Mouse (Mus musculus): ENCODE data around the gene Plekha7. TPM values are rescaled to one million over a fixed set of nuclear protein-coding genes. Genes with fewer than 3 reads are reported as not detected.

The Plekha7 gene
- polyA plus RNA-seq, 1 experiment from 2014 or later = 11.8 TPM

- DNase-seq (ENCODE audit: low spot score) (no peak), ATAC-seq (replicated peaks; ENCODE audit: low FRiP score, low read depth) (no peak)
- H3K4me1 ChIP-seq (replicated peaks; ENCODE audit: insufficient read depth, low read length) = peaks cover 3% of the 10 kb centered on the region; the same call in 1 of the 2 replicates
- no peak for TF ChIP-seq CTCF (IDR thresholded peaks at IDR 0.05; ENCODE audit: low read depth)
- no peak overlapping the region for H3K4me3 ChIP-seq (replicated peaks; ENCODE audit: low read depth, low read length)
- H3K9me3 ChIP-seq (replicated peaks; ENCODE audit: low read length) = no peaks in the 10 kb centered on the region
- H3K4me2 ChIP-seq (ENCODE audit: low read length) = no peak overlapping the region
- no peaks in the 10 kb centered on the region for H3K27me3 ChIP-seq (ENCODE audit: insufficient read depth, low read length)
- 92% methylated on average over 11 of the region's 11 CpGs for WGBS
- no peaks in the 10 kb centered on the region for H3K36me3 ChIP-seq (ENCODE audit: insufficient read depth, low read length)
- H3K27ac ChIP-seq = no peak overlapping the region
- H3K9ac ChIP-seq (ENCODE audit: low read depth, low read length) = no peak overlapping the region
These were observed 59.6 kb downstream of the Plekha7 start for GRCm38 (mm10) chr7:116248536-116248935.

GRCm38 (mm10) chr7:116247377-116247729 lies 60.8 kb downstream of the Plekha7 start:
- H3K4me3 ChIP-seq (replicated peaks; ENCODE audit: low read depth, low read length) = no peak overlapping the region
- H3K4me1 ChIP-seq (replicated peaks; ENCODE audit: insufficient read depth, low read length) = peaks cover 3% of the 10 kb centered on the region; the same call in 1 of the 2 replicates
- H3K9ac ChIP-seq (ENCODE audit: low read depth, low read length) = no peak overlapping the region
- DNase-seq (ENCODE audit: low spot score) = no peak
- no peaks in the 10 kb centered on the region for H3K9me3 ChIP-seq (replicated peaks; ENCODE audit: low read length)
- 0 out of 2 replicates have a peak, but pooled peaks have one; percentile 19 for ATAC-seq (replicated peaks; ENCODE audit: low FRiP score, low read depth)
- 9% methylated on average over 7 of the region's 7 CpGs for WGBS
- no peaks in the 10 kb centered on the region for H3K27me3 ChIP-seq (ENCODE audit: insufficient read depth, low read length)
- peak overlapping the region; percentile 16; the same call in 1 of the 2 replicates for H3K4me2 ChIP-seq (ENCODE audit: low read length)
- H3K27ac ChIP-seq = no peak overlapping the region
- TF ChIP-seq CTCF (IDR thresholded peaks at IDR 0.05; ENCODE audit: low read depth) = peak; percentile 57
- no peaks in the 10 kb centered on the region for H3K36me3 ChIP-seq (ENCODE audit: insufficient read depth, low read length)

GRCm38 (mm10) chr7:116246696-116247376 lies 61.3 kb downstream of the Plekha7 start:
- DNase-seq (ENCODE audit: low spot score) (no peak), ATAC-seq (replicated peaks; ENCODE audit: low FRiP score, low read depth) (0 out of 2 replicates have a peak, but pooled peaks have one; percentile 12)
- H3K4me2 ChIP-seq (ENCODE audit: low read length) = peak overlapping the region; percentile 16; the same call in 1 of the 2 replicates
- H3K27ac ChIP-seq = no peak overlapping the region
- no peak overlapping the region for H3K9ac ChIP-seq (ENCODE audit: low read depth, low read length)
- H3K4me1 ChIP-seq (replicated peaks; ENCODE audit: insufficient read depth, low read length) = peaks cover 5% of the 10 kb centered on the region; the same call in 1 of the 2 replicates
- TF ChIP-seq CTCF (IDR thresholded peaks at IDR 0.05; ENCODE audit: low read depth) = no peak
- no peaks in the 10 kb centered on the region for H3K27me3 ChIP-seq (ENCODE audit: insufficient read depth, low read length)
- 32% methylated on average over 14 of the region's 15 CpGs for WGBS
- H3K36me3 ChIP-seq (ENCODE audit: insufficient read depth, low read length) = no peaks in the 10 kb centered on the region
- H3K4me3 ChIP-seq (replicated peaks; ENCODE audit: low read depth, low read length) = no peak overlapping the region
- H3K9me3 ChIP-seq (replicated peaks; ENCODE audit: low read length) = no peaks in the 10 kb centered on the region

GRCm38 (mm10) chr7:116245815-116246695 lies 62.1 kb downstream of the Plekha7 start:
- ATAC-seq (replicated peaks; ENCODE audit: low FRiP score, low read depth) (no peak), DNase-seq (ENCODE audit: low spot score) (peak; percentile 71)
- no peak overlapping the region for H3K27ac ChIP-seq

DNA sequence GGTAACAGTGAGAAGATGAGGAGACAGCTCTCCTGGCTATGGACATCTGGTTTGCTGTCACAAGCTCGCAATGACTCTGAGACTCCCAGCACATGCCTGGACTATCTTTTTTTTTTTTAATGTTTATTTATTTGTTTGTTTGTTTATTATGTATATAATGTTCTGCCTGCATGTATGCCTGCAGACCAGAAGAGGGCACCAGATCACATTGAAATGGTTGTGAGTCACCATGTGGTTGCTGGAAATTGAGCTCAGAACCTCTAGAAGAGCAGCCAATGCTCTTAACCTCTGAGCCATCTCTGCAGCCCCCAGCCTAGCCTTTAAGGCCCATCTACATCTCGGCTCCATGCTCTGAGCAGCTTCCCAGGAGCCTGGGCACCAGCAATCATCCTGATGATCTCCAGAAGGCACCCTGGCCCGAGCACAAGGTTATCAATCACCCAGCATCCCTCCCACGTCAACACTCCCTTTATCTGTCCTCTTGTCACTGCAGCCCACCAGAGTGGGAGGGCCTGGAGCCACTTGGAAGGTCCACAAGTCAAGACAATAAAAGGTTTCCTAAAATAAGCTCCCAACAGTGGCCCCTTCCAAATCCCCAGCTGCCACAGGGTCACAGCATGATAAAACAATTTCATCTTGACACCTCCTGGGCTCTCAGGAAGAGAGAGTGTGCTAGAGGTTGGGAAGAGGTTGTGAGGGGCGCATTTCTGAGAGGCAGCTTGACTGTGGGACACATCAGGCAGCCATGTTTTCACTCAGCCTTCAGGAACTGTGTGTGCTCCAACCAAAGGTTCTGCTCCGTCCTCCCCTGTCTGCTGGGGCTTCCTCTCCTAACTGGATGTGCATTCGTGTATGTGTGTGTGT lies 63.6 kb downstream of the Plekha7 start:
- H3K9ac ChIP-seq (ENCODE audit: low read depth, low read length) = no peak overlapping the region
- DNase-seq (ENCODE audit: low spot score) (no peak), ATAC-seq (replicated peaks; ENCODE audit: low FRiP score, low read depth) (no peak)
- peak; percentile 72 for TF ChIP-seq CTCF (IDR thresholded peaks at IDR 0.05; ENCODE audit: low read depth)
- H3K4me1 ChIP-seq (replicated peaks; ENCODE audit: insufficient read depth, low read length) = peaks cover 10% of the 10 kb centered on the region; the same call in 1 of the 2 replicates
- H3K27me3 ChIP-seq (ENCODE audit: insufficient read depth, low read length) = no peaks in the 10 kb centered on the region
- 36% methylated on average over 7 of the region's 7 CpGs for WGBS
- no peak overlapping the region for H3K27ac ChIP-seq
- H3K9me3 ChIP-seq (replicated peaks; ENCODE audit: low read length) = no peaks in the 10 kb centered on the region
- H3K4me2 ChIP-seq (ENCODE audit: low read length) = no peak overlapping the region
- no peaks in the 10 kb centered on the region for H3K36me3 ChIP-seq (ENCODE audit: insufficient read depth, low read length)
- no peak overlapping the region for H3K4me3 ChIP-seq (replicated peaks; ENCODE audit: low read depth, low read length)

More at GRCm38 (mm10) chr7:116245815-116246695, 62.1 kb downstream of the Plekha7 start:
- Histone ChIP-seq H3K27me3 (ENCODE audit: insufficient read depth, low read length) (no peaks in the 10 kb centered on the region), H3K9ac (ENCODE audit: low read depth, low read length) (no peak overlapping the region), H3K4me1 (replicated peaks; ENCODE audit: insufficient read depth, low read length) (peaks cover 10% of the 10 kb centered on the region; the same call in 1 of the 2 replicates), H3K4me2 (ENCODE audit: low read length) (peak overlapping the region; percentile 16; the same call in 1 of the 2 replicates), H3K4me3 (replicated peaks; ENCODE audit: low read depth, low read length) (no peak overlapping the region), H3K36me3 (ENCODE audit: insufficient read depth, low read length) (no peaks in the 10 kb centered on the region), H3K9me3 (replicated peaks; ENCODE audit: low read length) (no peaks in the 10 kb centered on the region)
- WGBS = 36% methylated on average over 15 of the region's 15 CpGs
- TF ChIP-seq CTCF (IDR thresholded peaks at IDR 0.05; ENCODE audit: low read depth) = peak; percentile 86

Measured in kidney, postnatal 0 days (tissue).